Mouse (Mus musculus): ENCODE results near the gene Igsf9.

GRCm38 (mm10) chr1:172472909-172473308 is 8.7 kb upstream of the Igsf9 start:
- TF ChIP-seq CTCF (IDR thresholded peaks at IDR 0.05; ENCODE audit: low read depth) (no peak), EP300 (optimal IDR thresholded peaks at IDR 0.05) (no peak)
